Mouse (Mus musculus) retina, adult 2 months (tissue): Measurements from ENCODE around the gene Tmc1.

Source experiments
- DNase-seq: peaks from one replicate; pipeline ENCODE4 v3.0.0-alpha.2; 2012; ENCODE audit warnings: low read depth, low spot score

Gene Tmc1

GRCm38 (mm10) chr19:20799460-20799859 lies 154.5 kb downstream of the Tmc1 start:
- DNase-seq, result no peak

- peak; percentile 9 for DNase-seq
These were observed 156.4 kb downstream of the Tmc1 start for GRCm38 (mm10) chr19:20797558-20798101.

GRCm38 (mm10) chr19:20796001-20796400 lies 158.0 kb downstream of the Tmc1 start:
- DNase-seq, result no peak

- DNase-seq, result no peak
These were observed 159.0 kb downstream of the Tmc1 start for GRCm38 (mm10) chr19:20794999-20795398.

GRCm38 (mm10) chr19:20792811-20793210 lies 161.2 kb downstream of the Tmc1 start:
- DNase-seq, result no peak

- DNase-seq, result no peak
These were observed 166.7 kb downstream of the Tmc1 start for GRCm38 (mm10) chr19:20787289-20787688.

- DNase-seq, result no peak
These were observed 178.3 kb downstream of the Tmc1 start for GRCm38 (mm10) chr19:20775681-20776080.

- DNase-seq, result no peak
These were observed 180.1 kb downstream of the Tmc1 start for GRCm38 (mm10) chr19:20773941-20774340.

- DNase-seq, result no peak
These were observed 189.8 kb downstream of the Tmc1 start for GRCm38 (mm10) chr19:20764214-20764613.

- DNase-seq, result no peak
These were observed 192.2 kb downstream of the Tmc1 start for GRCm38 (mm10) chr19:20761675-20762426.

GRCm38 (mm10) chr19:20761119-20761518 lies 192.9 kb downstream of the Tmc1 start:
- no peak for DNase-seq

GRCm38 (mm10) chr19:20744630-20745029 lies 209.4 kb downstream of the Tmc1 start:
- DNase-seq, result no peak
